ENCODE assay signal across 8 mouse cellular contexts in the genomic region with DNA sequence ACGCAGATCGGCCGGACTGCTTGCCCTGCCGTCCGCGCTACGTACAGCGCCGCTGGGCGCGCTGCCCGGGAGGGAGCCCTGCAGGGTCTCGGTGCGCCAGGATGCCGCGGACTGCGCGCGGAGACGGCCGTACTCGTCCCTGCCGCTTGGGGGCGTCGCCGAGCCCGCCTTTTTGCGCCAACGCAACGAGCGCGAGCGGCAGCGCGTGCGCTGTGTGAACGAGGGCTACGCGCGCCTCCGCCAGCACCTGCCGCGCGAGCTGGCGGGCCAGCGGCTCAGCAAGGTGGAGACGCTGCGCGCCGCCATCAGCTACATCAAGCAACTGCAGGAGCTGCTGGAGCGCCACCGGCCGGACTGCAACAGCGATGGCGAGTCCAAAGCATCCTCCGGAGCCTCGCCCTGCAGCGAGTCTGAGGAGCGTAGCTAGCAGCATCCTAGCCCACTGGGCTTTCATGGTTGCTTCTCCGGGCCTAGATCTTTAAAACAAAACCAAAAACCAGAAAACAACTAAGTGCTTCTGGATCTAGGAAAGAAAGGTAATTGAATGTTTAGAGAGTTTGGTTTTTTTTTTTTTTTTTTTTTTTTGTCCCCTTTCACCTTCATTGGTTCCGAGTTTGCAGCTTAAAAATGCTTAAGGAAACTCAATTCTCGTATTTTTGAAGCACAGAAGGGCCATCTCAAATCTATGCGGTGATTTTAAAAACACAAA. TPM values are rescaled to one million over a fixed set of nuclear protein-coding genes. Genes with fewer than 3 reads are reported as not detected.
DNase-seq lines count a peak whose midpoint lies in the region; ATAC-seq lines count a peak whose summit lies in the region.

No protein-coding gene starts in this region.

- peaks cover 15% of the 10 kb centered on the region for H3K27me3 ChIP-seq in heart, embryonic 11.5 days (ENCODE audit: control insufficient read depth, insufficient read depth, low read length)
- peaks cover 11% of the 10 kb centered on the region; the same call in 1 of the 2 replicates for H3K27me3 ChIP-seq in heart, embryonic 16.5 days (ENCODE audit: control insufficient read depth, insufficient read depth, low read length)
- H3K27me3 ChIP-seq in liver, embryonic 13.5 days = peaks cover 53% of the 10 kb centered on the region
- H3K27me3 ChIP-seq in neural tube, embryonic 11.5 days (ENCODE audit: control insufficient read depth, insufficient read depth, low read length) = peaks cover 5% of the 10 kb centered on the region; the same call in 1 of the 2 replicates
- H3K27me3 ChIP-seq in stomach, embryonic 16.5 days (ENCODE audit: control insufficient read depth, insufficient read depth, low read length) = no peaks in the 10 kb centered on the region

- 0 out of 2 replicates have a peak, but pooled peaks cover 4% of the 10 kb centered on the region for H3K4me1 ChIP-seq in heart, embryonic 11.5 days (ENCODE audit: control insufficient read depth, insufficient read depth, low read length)
- H3K4me1 ChIP-seq in heart, embryonic 16.5 days (ENCODE audit: control insufficient read depth, insufficient read depth, low read length) = peaks cover 10% of the 10 kb centered on the region
- H3K4me1 ChIP-seq in liver, embryonic 13.5 days (replicated peaks) = peaks cover 15% of the 10 kb centered on the region
- no peaks in the 10 kb centered on the region; the same call in 1 of the 2 replicates for H3K4me1 ChIP-seq in neural tube, embryonic 11.5 days (ENCODE audit: control insufficient read depth, insufficient read depth, low read length)
- no peaks in the 10 kb centered on the region for H3K4me1 ChIP-seq in stomach, embryonic 16.5 days (ENCODE audit: control insufficient read depth, insufficient read depth, low read length)

- H3K36me3 ChIP-seq in heart, embryonic 11.5 days (ENCODE audit: control insufficient read depth, insufficient read depth, low read length) = no peaks in the 10 kb centered on the region
- H3K36me3 ChIP-seq in heart, embryonic 16.5 days (ENCODE audit: control insufficient read depth, insufficient read depth) = no peaks in the 10 kb centered on the region
- H3K36me3 ChIP-seq in liver, embryonic 13.5 days = no peaks in the 10 kb centered on the region
- H3K36me3 ChIP-seq in neural tube, embryonic 11.5 days (ENCODE audit: control insufficient read depth, insufficient read depth, low read length) = no peaks in the 10 kb centered on the region
- H3K36me3 ChIP-seq in stomach, embryonic 16.5 days (ENCODE audit: control insufficient read depth, insufficient read depth, low read length) = no peaks in the 10 kb centered on the region

- DNase-seq in heart, adult 9 months (ENCODE audit: low spot score in 2 of 2) = no peak
- peak; percentile 85 for DNase-seq in embryo, embryonic 9.5 days (ENCODE audit: extremely low spot score)
- DNase-seq in kidney, postnatal 36 days = peak; percentile 75 to 80
- peak; percentile 16 for DNase-seq in liver, embryonic 13.5 days
- peak; percentile 87 for DNase-seq in neural tube, embryonic 11.5 days (ENCODE audit: low spot score)

- peak; percentile 71; the same call in 1 of the 2 replicates for ATAC-seq in heart, embryonic 11.5 days (replicated peaks; ENCODE audit: insufficient number of reproducible peaks, low FRiP score, low TSS enrichment)
- ATAC-seq in heart, embryonic 16.5 days (replicated peaks; ENCODE audit: extremely low read depth, insufficient read depth, low FRiP score) = peak; percentile 70
- peak; percentile 54 for ATAC-seq in liver, embryonic 13.5 days (ENCODE audit: low read depth)
- ATAC-seq in neural tube, embryonic 11.5 days (ENCODE audit: insufficient read depth, low FRiP score, low TSS enrichment) = peak; percentile 91
- peak; percentile 80; the same call in 1 of the 2 replicates for ATAC-seq in stomach, embryonic 16.5 days (ENCODE audit: insufficient read depth, low FRiP score)

- peak overlapping the region; percentile 92 for H3K4me2 ChIP-seq in heart, embryonic 11.5 days
- peak overlapping the region; percentile 84 for H3K4me2 ChIP-seq in heart, embryonic 16.5 days (ENCODE audit: low read depth, low read length)
- H3K4me2 ChIP-seq in liver, embryonic 13.5 days = peak overlapping the region; percentile 79
- peak overlapping the region; percentile 82 for H3K4me2 ChIP-seq in neural tube, embryonic 11.5 days (ENCODE audit: low read depth)
- H3K4me2 ChIP-seq in stomach, embryonic 16.5 days (ENCODE audit: low read depth, low read length) = peak overlapping the region; percentile 93

- H3K9me3 ChIP-seq in heart, embryonic 11.5 days (replicated peaks; ENCODE audit: control insufficient read depth, low read length) = no peaks in the 10 kb centered on the region
- H3K9me3 ChIP-seq in heart, embryonic 16.5 days (replicated peaks; ENCODE audit: control insufficient read depth, low read length) = no peaks in the 10 kb centered on the region
- no peaks in the 10 kb centered on the region for H3K9me3 ChIP-seq in liver, embryonic 13.5 days (replicated peaks)
- no peaks in the 10 kb centered on the region for H3K9me3 ChIP-seq in neural tube, embryonic 11.5 days (ENCODE audit: control insufficient read depth, low read length)
- H3K9me3 ChIP-seq in stomach, embryonic 16.5 days (replicated peaks; ENCODE audit: control insufficient read depth, low read length) = no peaks in the 10 kb centered on the region

- H3K9ac ChIP-seq in heart, embryonic 11.5 days (ENCODE audit: low read depth, low read length) = no peak overlapping the region; the same call in 1 of the 2 replicates
- peak overlapping the region; percentile 35; the same call in 1 of the 2 replicates for H3K9ac ChIP-seq in heart, embryonic 16.5 days (ENCODE audit: low read length)
- peak overlapping the region; percentile 41; the same call in 1 of the 2 replicates for H3K9ac ChIP-seq in liver, embryonic 13.5 days
- H3K9ac ChIP-seq in neural tube, embryonic 11.5 days (ENCODE audit: low read length) = peak overlapping the region; percentile 64
- peak overlapping the region; percentile 48 for H3K9ac ChIP-seq in stomach, embryonic 16.5 days (ENCODE audit: low read length)

- peak overlapping the region; percentile 50 for H3K4me3 ChIP-seq in heart, embryonic 11.5 days (ENCODE audit: low read depth, low read length)
- H3K4me3 ChIP-seq in heart, embryonic 16.5 days (ENCODE audit: low read length) = peak overlapping the region; percentile 57
- peak overlapping the region; percentile 57 for H3K4me3 ChIP-seq in liver, embryonic 13.5 days (replicated peaks)
- H3K4me3 ChIP-seq in neural tube, embryonic 11.5 days (ENCODE audit: low read depth, low read length) = peak overlapping the region; percentile 49
- H3K4me3 ChIP-seq in stomach, embryonic 16.5 days (replicated peaks; ENCODE audit: low read length) = peak overlapping the region; percentile 51

- no peak overlapping the region for H3K27ac ChIP-seq in heart, embryonic 11.5 days (ENCODE audit: low read depth, low read length)
- H3K27ac ChIP-seq in heart, embryonic 16.5 days (ENCODE audit: low read length) = no peak overlapping the region
- H3K27ac ChIP-seq in liver, embryonic 13.5 days = no peak overlapping the region
- H3K27ac ChIP-seq in neural tube, embryonic 11.5 days (ENCODE audit: low read depth, low read length) = no peak overlapping the region
- H3K27ac ChIP-seq in stomach, embryonic 16.5 days (ENCODE audit: low read length) = no peak overlapping the region

- WGBS in heart, embryonic 11.5 days (ENCODE audit: insufficient replicate concordance) = 2% methylated on average over 63 of the region's 63 CpGs
- WGBS in heart, embryonic 16.5 days = under 1% methylated on average over 63 of the region's 63 CpGs
- 2% methylated on average over 63 of the region's 63 CpGs for WGBS in liver, embryonic 13.5 days (ENCODE audit: insufficient replicate concordance)
- 2% methylated on average over 63 of the region's 63 CpGs for WGBS in neural tube, embryonic 11.5 days
- 1% methylated on average over 63 of the region's 63 CpGs for WGBS in stomach, embryonic 16.5 days

RNA-seq across cellular contexts. Expression of a gene that starts 1.2 kb away (rescaled TPM):
- not detected in 2 replicates for polyA plus RNA-seq in heart, embryonic 11.5 days (2014; fragmentation: Nextera tagmentation; extraction: Ambion mirVana)
- 0.26 TPM in 1 of 2 replicates, not detected in the other for polyA plus RNA-seq in heart, embryonic 16.5 days (2015; fragmentation: Nextera tagmentation; extraction: Ambion mirVana)
- not detected in 2 replicates for polyA plus RNA-seq in liver, embryonic 13.5 days (2015; fragmentation: Nextera tagmentation; extraction: Ambion mirVana)
- polyA plus RNA-seq in neural tube, embryonic 11.5 days (2014; fragmentation: Nextera tagmentation; extraction: Ambion mirVana) = 0.23 and 0.97 TPM in 2 replicates
- 0.36 and 0.37 TPM in 2 replicates for polyA plus RNA-seq in stomach, embryonic 16.5 days (2015; fragmentation: Nextera tagmentation; extraction: Ambion mirVana)

RNA-seq across cellular contexts. Expression of a gene that starts 11.7 kb away (rescaled TPM):
- 17.1 and 17.2 TPM in 2 replicates for polyA plus RNA-seq in heart, embryonic 11.5 days (2014; fragmentation: Nextera tagmentation; extraction: Ambion mirVana)
- polyA plus RNA-seq in heart, embryonic 16.5 days (2015; fragmentation: Nextera tagmentation; extraction: Ambion mirVana) = 9.0 TPM in 2 replicates
- 5.4 and 6.3 TPM in 2 replicates for polyA plus RNA-seq in liver, embryonic 13.5 days (2015; fragmentation: Nextera tagmentation; extraction: Ambion mirVana)
- 40.7 and 45.1 TPM in 2 replicates for polyA plus RNA-seq in neural tube, embryonic 11.5 days (2014; fragmentation: Nextera tagmentation; extraction: Ambion mirVana)
- polyA plus RNA-seq in stomach, embryonic 16.5 days (2015; fragmentation: Nextera tagmentation; extraction: Ambion mirVana) = 10.1 and 10.7 TPM in 2 replicates

RNA-seq across cellular contexts. Expression of a gene that starts 29.0 kb away (rescaled TPM):
- polyA plus RNA-seq in heart, embryonic 11.5 days (2014; fragmentation: Nextera tagmentation; extraction: Ambion mirVana) = 113 and 127 TPM in 2 replicates
- polyA plus RNA-seq in heart, embryonic 16.5 days (2015; fragmentation: Nextera tagmentation; extraction: Ambion mirVana) = 121 and 126 TPM in 2 replicates
- polyA plus RNA-seq in liver, embryonic 13.5 days (2015; fragmentation: Nextera tagmentation; extraction: Ambion mirVana) = 102 and 112 TPM in 2 replicates
- 194 TPM in 2 replicates for polyA plus RNA-seq in neural tube, embryonic 11.5 days (2014; fragmentation: Nextera tagmentation; extraction: Ambion mirVana)
- polyA plus RNA-seq in stomach, embryonic 16.5 days (2015; fragmentation: Nextera tagmentation; extraction: Ambion mirVana) = 164 and 168 TPM in 2 replicates

Comparison
In these comparisons a context has a peak if more than half of its experiments do, and no peak if none do; other contexts are left out.
1. DNase-seq: peak in embryo, embryonic 9.5 days (single experiment), kidney, postnatal 36 days (2 of 2), liver, embryonic 13.5 days (single experiment) and neural tube, embryonic 11.5 days (single experiment); none in heart, adult 9 months (0 of 2).
2. Peak in every context shown above with its lines, with median percentiles within 50 percentile points of each other: ATAC-seq, H3K4me2 ChIP-seq and H3K4me3 ChIP-seq.